Mouse (Mus musculus): ENCODE measurements at regions not wholly inside any gene's neighbourhood (a gene's known extent, or its start where the extent isn't known, plus 50 kb on each side); places are given as distances from the start of the nearest gene placed in this dataset.

DNA sequence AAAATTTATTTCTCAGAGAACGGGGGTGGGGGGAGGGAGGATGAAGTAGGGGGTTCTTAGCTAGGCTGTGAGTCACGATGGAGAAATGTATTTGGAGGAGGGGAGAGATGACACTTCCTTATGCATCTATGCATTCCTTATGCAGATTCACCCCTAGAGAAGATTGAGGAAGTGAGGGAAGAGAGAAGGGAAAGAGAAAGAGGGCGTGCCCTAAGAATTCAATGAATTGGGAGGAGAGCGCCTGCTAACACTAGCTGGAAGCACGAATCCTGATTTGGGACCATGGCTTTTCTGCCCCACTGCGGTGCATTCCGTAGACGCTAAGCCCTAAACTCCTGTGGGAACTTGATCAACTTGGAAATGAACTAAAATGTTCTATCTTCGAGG lies 56.1 kb downstream of the Foxi3 start:
- no peak for DNase-seq (ENCODE audit: low spot score)

DNA sequence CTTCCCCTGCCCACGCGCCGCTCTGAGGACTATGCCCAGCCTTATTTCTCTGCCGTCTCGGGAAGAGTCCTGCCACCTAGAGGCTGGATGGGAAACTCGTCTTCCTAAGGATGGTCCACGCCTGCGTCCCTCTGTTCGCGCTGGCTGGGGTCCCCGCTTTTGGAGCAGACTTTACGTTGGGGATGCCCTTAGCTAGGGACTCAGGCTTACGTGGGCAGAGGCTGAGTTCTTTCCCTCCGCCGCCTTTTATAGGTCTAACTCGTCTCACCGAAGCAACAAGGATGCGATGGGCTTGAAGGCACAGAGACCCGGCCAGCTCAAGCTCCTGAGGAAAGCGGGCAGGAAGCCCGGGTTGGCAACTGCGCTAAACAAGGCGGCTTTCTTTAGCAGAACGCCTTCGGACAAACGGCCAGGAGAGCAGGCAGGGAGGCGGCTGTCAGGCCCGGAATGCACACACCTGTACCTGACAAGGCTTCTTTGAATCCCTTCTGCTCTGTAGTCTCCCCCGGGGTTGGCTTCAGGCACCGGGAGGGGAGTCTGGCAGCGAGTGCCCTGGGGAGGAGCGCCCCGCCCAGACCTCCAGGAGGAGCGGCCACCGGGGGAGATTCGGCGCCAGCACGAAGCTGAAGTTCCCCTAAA lies 56.6 kb downstream of the Foxi3 start:
- peak; percentile 61 for DNase-seq (ENCODE audit: low spot score)

DNA sequence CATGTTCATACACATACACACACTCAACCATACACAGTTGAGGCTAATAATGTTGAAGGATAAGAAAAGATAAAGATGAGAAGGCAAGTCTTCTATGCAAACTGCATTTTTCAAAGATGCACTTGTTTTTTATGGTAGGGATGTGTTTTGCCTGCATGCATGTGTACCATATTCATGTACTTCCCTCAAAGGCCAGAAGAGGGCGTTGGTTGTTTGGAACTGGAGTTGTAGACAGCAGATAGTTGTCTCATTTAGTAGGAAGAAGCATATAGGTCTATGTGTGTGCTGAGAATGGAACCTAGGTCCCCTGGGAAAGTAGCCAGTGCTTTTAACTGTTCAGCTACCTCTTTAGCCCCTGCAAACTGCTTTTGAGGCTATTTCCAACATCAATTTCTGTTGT lies 60.1 kb downstream of the Foxi3 start:
- no peak for DNase-seq (ENCODE audit: low spot score)

DNA sequence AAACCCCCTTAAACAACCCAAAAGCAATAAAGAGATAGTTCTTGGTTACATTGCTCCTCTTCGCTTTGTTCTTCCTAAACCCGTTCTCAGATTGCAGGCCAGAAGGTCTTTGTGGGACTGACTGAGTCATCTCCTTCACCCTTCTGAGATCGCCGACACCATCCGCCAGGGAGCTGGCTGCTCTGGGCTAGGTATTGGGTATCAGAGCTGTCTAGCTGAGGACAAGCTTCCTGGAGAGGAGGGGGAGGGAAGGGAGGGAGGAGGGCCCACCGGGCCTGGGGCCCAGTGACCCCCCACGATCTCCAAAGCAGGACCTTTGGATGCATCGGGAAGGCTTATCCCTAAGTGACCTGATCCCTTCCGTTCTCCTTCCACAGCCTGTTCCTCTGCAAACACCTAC lies 65.0 kb downstream of the Foxi3 start:
- DNase-seq (ENCODE audit: low spot score), result no peak

DNA sequence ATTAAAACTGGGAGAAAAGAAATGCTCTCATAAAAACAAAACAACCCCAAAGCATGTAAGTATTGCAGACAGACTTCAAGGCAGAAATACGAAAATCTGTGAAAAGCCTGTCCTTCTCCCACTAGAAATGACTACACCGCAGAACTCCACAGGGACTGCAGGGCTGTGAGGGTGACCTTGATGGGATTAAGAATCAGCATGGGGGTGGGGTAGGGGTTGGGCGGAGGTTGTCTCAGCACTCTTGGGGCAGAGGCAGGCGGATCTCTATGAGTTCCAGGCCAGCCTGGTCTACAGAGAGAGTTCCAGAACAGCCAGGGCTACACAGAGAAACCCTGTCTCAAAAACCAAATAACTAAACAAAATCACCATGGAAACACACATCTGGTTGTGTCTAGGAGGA lies 69.1 kb downstream of the Foxi3 start:
- no peak for DNase-seq (ENCODE audit: low spot score)

DNA sequence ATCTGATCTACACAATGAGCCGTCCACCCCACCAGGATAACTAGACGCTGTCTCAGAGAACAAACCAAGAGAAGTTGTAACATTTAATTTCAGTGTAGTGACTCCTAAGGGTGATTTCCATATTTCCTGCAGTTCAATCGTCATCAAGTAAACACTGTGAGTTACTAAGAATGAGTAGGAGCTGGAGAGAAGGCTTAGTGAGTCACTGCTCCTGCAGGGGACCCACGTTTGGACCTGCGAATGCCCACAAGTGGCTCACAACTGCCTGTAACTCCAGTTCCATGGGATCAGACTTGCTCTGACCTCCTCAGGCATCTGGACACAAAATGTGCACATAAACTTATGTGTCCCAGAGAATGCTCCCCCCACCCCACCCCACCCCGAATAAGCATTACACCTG lies 73.3 kb downstream of the Foxi3 start:
- no peak for DNase-seq (ENCODE audit: low spot score)

DNA sequence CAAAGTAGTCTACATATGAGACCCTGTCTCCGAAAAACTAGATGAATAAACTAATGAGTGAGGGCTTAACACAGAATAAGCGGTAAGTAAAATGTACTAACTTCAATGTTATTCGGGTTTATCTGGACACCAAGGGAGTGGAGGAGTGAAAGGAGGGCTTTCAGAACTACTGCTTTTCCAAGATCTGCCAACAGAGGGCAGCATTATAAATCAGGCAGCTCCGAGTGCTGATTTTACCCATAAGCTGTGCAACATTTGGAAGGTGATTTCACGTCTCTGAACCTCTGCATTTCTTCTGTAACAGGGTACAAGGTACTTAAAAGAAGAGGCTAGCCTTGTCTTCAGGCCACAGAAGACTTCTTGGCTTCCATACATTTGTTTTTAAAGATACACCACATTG lies 74.2 kb downstream of the Foxi3 start:
- no peak for DNase-seq (ENCODE audit: low spot score)

DNA sequence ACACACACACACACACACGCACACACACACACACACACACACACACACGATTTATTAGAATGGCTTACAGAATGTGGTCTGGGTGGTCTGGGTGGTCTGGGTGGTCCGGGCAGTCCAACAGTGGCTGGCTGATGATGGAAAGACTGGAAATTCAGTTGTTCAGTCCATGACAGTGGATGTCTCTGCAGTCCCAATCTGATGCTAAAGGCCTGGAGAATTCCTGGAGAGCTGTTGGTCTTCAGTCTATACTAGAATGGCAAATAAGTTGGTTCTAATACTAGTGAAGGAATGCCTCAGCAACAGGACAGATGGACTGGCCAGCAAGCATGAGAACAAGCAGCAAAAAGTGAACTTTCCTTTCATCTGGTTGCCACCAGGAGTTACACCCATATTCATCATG lies 87.9 kb downstream of the Foxi3 start:
- DNase-seq (ENCODE audit: low spot score), result no peak

DNA sequence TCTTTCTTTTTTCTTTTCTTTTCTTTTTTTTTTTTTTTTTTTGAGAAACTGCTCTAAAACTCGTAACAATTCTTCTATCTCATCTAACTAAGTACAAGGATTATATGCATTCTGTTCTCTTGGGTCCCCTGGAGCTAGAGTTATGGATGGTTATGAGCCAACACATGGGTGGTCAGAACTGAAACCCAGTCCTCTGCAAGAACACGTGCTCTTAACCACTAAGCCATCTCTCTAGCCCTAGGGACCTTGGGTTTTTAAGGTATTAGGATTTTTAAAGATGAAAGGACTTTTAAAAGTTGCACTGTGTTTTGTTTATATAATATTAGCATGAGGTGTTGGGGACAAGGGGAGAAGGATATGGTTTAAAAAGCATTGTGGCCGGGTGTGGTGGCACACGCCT lies 88.9 kb downstream of the Foxi3 start:
- DNase-seq (ENCODE audit: low spot score), result no peak

DNA sequence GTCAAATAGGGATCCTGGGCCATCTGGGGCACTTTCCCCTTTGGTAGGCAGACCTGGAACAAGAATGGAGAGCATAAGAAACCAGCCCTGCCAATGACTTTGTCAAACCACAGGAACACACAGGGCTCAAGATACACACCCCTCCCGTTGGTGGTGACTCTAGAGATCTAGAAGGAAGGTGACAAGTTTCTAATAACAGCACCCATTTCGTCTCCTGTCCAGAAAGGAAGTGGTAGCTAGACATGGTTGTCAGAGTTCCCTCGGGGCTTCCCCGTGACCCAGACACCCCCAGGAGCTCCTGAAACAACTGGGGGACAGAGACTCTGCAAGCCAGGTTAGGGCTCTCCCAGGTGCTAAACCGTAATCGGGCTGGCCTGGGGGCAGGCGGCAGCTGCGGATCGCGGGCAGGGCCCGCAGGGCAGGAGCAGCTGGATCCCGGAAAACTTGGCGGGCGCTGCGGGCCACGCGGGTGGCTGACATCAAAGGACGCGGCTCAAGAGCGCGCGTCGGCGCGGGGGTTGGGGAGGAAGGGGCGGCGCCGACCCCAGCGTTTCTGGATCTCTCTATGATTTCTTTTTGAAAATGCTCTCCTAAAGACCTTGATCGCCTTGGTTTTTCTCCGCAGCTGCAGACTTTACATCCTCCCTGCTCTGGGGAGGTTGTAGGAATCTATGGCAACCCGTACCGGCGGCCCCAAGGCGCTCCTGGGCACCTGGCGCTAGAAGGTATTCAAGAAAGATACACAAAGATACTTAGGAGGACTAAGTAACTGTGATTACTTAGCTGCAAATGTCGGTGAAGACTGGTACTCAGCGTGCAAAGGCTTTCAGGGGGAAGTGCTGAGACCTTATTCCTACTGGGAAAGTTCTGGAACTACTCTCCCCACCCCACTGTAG lies 92.1 kb downstream of the Foxi3 start:
- DNase-seq (ENCODE audit: low spot score), result no peak

DNA sequence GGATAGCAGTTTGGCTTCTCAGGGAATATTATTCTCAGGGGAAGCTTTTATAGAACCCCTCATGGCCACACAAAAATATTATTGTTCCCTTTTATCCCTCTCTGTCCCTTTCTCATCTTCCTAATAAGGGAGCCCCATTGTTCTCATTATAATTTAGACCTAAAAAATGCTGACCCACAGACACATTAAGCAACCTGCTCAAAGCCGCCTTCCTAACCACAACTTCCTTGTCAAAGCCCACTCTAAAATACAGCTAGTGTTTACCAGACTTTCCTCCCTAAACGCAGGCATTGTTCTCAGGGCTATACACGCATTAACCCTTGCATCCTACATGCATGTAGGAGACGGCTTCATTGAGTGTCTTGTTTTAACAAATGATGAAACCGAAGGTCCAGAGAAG lies 93.9 kb downstream of the Foxi3 start:
- DNase-seq (ENCODE audit: low spot score), result no peak

DNA sequence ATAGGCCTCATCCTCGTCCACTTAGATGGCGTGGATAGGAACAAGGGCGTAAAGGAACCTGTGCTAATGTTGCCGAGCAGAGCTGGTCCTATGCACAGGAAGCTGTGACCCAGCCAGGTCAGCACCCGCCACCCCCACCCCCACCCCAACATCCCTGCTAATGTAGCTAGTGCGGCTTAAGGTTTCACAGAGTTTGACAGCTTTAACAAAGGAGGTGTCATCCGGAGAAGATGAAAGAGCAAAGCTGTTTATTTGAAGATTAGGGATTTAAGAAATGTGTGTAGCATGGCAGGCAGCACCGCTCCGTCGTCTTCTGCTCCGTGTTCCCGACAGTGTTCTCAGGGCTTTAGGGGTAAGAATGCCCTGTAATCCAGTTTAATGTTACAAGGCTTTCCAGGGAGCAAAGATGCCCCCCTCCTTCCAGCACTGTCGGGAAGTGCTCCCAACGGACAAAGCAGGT lies 93.5 kb downstream of the Thnsl2 start:
- DNase-seq (ENCODE audit: low spot score), result no peak

DNA sequence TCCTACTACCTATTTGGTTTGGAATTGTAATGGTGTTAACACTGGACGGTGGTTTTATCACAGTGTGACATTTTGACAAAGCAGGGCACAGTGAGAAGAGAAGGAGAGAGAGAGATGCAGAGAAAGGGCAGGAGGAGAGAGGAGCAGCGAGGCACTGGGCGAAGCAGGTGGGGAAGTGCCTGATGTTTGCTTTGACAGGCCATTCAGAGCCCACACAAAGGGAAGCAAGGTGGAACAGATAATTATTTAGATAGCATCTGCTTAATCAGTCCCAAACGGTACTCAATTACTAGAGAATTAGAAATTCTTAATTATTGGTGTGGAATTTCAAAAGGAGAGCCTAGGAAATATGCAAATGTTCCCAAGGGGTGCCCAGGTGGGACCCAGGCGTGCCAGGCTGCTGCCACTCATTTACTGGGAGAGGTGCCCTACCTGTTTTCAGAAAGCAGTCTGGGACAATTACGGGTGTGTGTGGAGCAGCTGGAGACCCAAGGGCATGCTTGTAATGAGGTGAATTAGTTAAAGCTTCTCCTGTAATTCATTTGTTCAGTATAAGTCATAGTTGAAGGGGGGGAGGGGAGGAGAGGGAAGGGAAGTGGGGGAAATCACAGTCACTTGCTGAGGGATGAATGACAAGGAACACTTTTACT lies 86.9 kb downstream of the Thnsl2 start:
- no peak for DNase-seq (ENCODE audit: low spot score)

DNA sequence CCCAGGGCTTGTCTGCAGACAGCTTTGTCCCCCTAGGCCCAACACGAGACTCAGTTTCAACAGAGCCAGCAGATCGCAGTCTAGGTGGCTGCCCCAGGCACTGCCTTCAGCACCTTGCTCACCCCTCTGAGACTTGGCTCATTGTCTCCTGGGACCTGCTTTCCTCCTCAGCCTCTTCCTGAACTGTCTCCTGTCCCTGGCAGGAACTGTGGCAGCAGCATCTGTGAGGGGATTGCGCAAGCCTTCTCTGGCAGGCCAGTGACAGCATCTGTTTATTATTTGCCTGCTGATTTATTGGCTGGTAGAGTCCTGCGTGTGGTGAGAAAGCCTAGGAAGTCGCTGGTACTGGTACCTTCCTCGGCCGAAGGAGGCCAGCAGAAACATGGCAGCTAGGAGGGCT lies 84.1 kb downstream of the Thnsl2 start:
- no peak for DNase-seq (ENCODE audit: low spot score)

DNA sequence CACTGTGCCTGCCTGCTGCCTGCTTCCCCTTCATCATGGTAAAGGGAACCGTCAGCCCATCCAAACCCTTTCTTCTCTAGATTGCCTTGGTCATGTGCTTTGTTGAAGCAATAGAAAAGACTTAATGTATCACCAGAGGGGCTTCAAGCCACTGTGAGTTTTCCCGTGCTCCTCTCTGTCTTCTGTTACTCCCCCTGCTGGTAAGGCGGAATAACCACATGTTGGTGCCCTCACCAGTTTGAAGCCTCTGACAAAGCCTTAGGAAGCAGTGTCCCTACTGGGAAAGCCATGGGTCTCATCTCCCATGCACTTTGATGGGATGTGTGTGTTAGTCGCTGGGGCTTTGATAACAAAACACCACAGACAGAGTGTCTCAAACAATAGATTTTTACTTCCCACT lies 81.3 kb downstream of the Thnsl2 start:
- DNase-seq (ENCODE audit: low spot score), result no peak

DNA sequence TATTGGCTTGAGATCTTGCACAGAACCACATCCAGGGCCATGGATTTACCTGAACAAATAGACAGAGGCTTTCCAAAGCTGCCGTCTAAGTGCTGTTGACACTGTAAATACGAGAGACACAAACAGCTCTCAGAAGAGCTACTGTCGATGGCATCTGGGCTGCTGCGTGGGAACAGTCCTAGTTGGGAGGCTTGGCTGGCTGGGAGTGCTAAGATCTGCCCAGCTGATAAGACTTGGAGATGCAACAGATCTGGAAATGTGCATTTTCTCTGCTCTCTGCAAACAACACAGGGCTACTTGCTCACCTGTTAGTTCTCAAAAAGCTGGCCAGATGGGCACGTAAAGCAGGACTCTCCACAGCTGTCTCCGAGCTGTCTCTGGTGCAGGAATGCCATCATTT lies 78.8 kb downstream of the Thnsl2 start:
- DNase-seq (ENCODE audit: low spot score), result no peak

DNA sequence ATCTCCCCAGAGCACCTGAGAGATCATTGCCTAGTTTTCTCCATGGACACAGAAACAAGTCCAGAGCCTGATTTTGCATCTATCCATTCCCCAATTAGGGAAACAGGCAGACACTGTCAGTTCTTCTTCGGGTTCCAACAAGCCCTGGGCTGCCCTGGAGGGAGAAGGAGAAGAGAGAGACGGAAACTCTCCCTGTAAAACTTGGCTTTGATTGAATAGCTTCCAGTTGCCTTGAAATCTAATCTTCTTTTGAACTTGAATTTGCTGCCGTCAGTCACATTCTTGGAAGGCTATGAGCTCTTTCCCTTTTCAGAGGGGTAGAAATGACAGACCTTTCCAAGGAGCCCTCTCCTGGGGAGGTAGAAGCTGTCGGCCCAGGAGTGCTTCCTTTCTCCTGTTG lies 75.0 kb downstream of the Thnsl2 start:
- DNase-seq (ENCODE audit: low spot score), result no peak

DNA sequence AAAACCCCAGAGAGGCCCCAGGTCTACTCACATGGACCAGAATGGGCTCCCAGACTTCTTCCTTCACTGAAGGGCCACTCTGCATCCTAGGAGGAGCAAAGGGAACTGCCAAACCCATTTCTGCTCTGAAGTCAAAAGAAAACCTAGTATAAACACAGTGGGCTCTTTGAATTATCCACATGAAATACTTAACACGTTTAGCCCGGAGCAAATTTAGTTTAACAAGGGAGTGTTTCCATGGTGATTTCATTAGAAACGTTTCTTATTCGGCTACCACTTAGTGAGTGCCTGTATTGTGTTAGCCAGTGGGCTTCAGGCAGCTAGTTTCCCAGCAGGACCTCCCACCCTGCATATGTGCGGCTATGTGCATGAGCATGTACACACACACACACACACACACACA lies 69.4 kb downstream of the Thnsl2 start:
- DNase-seq (ENCODE audit: low spot score), result no peak

Data from yolk sac, embryonic 10.5 days (tissue).